Mouse (Mus musculus): ENCODE data around the gene Mms19. TPM values are rescaled to one million over a fixed set of nuclear protein-coding genes. Genes with fewer than 3 reads are reported as not detected.

The Mms19 gene
- polyA plus RNA-seq, 1 experiment from 2014 or later, result 9.6 TPM

GRCm38 (mm10) chr19:42001253-42001980 lies 20.5 kb upstream of the Mms19 start:
- no peak for TF ChIP-seq CTCF (IDR thresholded peaks at IDR 0.05; ENCODE audit: low read depth)
- no peaks in the 10 kb centered on the region for H3K9me3 ChIP-seq (ENCODE audit: control insufficient read depth)
- ATAC-seq, result no peak
- H3K4me1 ChIP-seq (replicated peaks; ENCODE audit: control insufficient read depth, insufficient read depth, low read length), result 0 out of 2 replicates have a peak, but pooled peaks cover 14% of the 10 kb centered on the region
- no peak overlapping the region for H3K4me2 ChIP-seq (replicated peaks; ENCODE audit: low read depth)
- no peaks in the 10 kb centered on the region for H3K27me3 ChIP-seq (replicated peaks; ENCODE audit: control insufficient read depth, insufficient read depth, low read length)
- WGBS, result 86% methylated on average over 12 of the region's 12 CpGs
- no peaks in the 10 kb centered on the region for H3K36me3 ChIP-seq (ENCODE audit: control insufficient read depth, insufficient read depth)
- H3K9ac ChIP-seq (ENCODE audit: low read depth, low read length), result no peak overlapping the region
- H3K27ac ChIP-seq (ENCODE audit: low read depth, low read length), result no peak overlapping the region
- no peak overlapping the region for H3K4me3 ChIP-seq (ENCODE audit: low read depth, low read length)

DNA sequence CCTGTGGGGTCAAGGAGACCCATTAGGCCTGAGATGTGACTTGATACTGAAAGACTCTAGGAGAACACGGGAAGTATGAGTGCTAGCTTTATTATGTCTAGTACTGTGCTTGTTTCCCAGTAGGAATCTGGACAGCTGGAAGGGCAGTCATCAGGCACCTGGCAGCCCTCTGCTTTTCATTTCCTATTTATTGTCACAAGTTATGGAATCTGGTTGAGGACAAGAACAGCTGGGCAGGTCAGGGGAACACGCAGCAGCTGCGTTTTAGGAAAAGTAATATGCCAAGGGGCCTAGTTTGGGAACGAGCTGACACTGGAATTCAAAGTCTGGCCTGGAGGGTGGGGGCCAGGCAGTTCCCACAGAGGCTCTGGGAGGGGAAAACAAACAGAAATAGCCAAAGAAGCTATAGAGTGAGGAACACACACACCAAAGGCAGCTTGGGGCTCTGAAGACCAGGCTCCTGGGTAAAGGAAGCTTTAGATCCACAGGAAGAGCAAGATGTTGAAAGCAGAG lies 19.5 kb upstream of the Mms19 start:
- ATAC-seq, result no peak
- H3K27me3 ChIP-seq (replicated peaks; ENCODE audit: control insufficient read depth, insufficient read depth, low read length), result no peaks in the 10 kb centered on the region
- H3K9me3 ChIP-seq (ENCODE audit: control insufficient read depth), result no peaks in the 10 kb centered on the region
- no peak overlapping the region for H3K9ac ChIP-seq (ENCODE audit: low read depth, low read length)
- H3K4me2 ChIP-seq (replicated peaks; ENCODE audit: low read depth), result no peak overlapping the region
- no peak overlapping the region for H3K4me3 ChIP-seq (ENCODE audit: low read depth, low read length)
- no peak overlapping the region for H3K27ac ChIP-seq (ENCODE audit: low read depth, low read length)
- H3K4me1 ChIP-seq (replicated peaks; ENCODE audit: control insufficient read depth, insufficient read depth, low read length), result 0 out of 2 replicates have a peak, but pooled peaks cover 14% of the 10 kb centered on the region
- no peak for TF ChIP-seq CTCF (IDR thresholded peaks at IDR 0.05; ENCODE audit: low read depth)
- H3K36me3 ChIP-seq (ENCODE audit: control insufficient read depth, insufficient read depth), result no peaks in the 10 kb centered on the region
- 22% methylated on average over 4 of the region's 4 CpGs for WGBS

DNA sequence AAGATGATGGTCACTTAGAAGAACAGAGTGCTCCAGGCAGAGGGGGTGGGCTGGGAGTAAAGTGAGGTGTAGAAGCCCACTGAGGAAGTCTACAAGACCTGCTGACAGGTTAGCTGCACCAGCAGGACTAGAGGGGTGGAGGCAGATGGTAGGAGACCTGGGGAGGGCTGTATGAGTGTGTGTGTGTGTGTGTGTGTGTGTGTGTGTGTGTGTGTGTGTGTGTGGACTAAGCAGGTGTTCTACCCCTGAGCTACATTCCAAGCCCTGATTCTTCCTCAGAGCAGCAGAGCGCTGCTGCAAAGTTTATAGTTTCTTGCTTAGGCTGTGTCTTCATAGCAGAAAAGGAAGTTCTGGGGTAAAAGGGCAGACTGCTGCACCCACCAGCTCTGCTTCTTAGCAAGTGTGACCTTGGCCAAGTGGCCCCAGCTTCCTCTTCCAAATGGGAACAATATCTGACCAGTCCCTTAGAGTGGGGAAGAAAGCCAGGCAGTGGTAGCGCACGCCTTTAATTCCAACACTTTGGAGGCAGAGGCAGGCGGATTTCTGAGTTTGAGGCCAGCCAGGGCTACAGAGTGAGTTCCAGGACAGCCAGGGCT lies 18.8 kb upstream of the Mms19 start:
- no peak overlapping the region for H3K4me2 ChIP-seq (replicated peaks; ENCODE audit: low read depth)
- H3K9ac ChIP-seq (ENCODE audit: low read depth, low read length), result no peak overlapping the region
- no peak for ATAC-seq
- no peak overlapping the region; the same call in 1 of the 2 replicates for H3K27ac ChIP-seq (ENCODE audit: low read depth, low read length)
- H3K27me3 ChIP-seq (replicated peaks; ENCODE audit: control insufficient read depth, insufficient read depth, low read length), result no peaks in the 10 kb centered on the region
- H3K36me3 ChIP-seq (ENCODE audit: control insufficient read depth, insufficient read depth), result no peaks in the 10 kb centered on the region
- 0 out of 2 replicates have a peak, but pooled peaks cover 14% of the 10 kb centered on the region for H3K4me1 ChIP-seq (replicated peaks; ENCODE audit: control insufficient read depth, insufficient read depth, low read length)
- H3K4me3 ChIP-seq (ENCODE audit: low read depth, low read length), result no peak overlapping the region
- no peak for TF ChIP-seq CTCF (IDR thresholded peaks at IDR 0.05; ENCODE audit: low read depth)
- H3K9me3 ChIP-seq (ENCODE audit: control insufficient read depth), result no peaks in the 10 kb centered on the region
- 75% methylated on average over 4 of the region's 4 CpGs for WGBS

DNA sequence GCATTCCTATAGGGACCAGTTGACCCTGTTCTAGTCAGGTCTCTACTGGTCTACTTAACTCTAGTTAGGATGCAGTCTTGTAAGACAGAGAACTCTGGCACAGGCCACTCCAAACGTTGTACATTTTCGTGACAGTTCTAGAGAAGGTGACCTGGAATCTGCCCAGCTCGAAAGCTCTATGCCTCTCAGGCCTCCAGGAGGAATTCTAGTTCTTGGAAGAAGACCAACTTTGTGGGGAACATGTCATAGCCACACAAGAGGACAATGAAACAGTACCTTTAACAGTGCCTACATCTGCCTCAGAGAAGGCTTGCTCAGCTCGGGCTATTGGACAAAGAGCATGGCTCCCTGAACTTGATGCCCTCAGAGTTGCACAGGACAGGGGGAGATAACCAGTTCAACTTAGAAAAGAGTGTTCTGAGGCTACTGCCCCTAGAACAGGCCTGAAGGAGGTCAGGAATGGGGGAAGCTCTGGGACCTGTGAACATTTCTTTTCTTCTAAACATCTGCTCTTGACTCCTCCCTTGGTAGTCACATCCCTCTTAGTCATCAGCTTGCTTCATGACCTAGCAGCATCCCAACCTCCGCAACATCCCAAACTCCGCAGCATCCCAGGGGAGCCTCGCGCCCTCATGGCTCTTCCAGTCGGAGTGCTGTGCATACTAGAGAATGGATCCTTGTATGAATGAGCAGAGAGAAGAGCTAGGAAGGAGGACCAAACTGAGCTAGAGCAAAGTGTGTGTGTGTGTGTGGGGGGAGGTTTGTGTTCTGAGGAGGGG lies 18.0 kb upstream of the Mms19 start:
- no peaks in the 10 kb centered on the region for H3K36me3 ChIP-seq (ENCODE audit: control insufficient read depth, insufficient read depth)
- TF ChIP-seq CTCF (IDR thresholded peaks at IDR 0.05; ENCODE audit: low read depth), result no peak
- no peaks in the 10 kb centered on the region for H3K27me3 ChIP-seq (replicated peaks; ENCODE audit: control insufficient read depth, insufficient read depth, low read length)
- 82% methylated on average over 9 of the region's 9 CpGs for WGBS
- no peak overlapping the region for H3K4me2 ChIP-seq (replicated peaks; ENCODE audit: low read depth)
- no peaks in the 10 kb centered on the region for H3K9me3 ChIP-seq (ENCODE audit: control insufficient read depth)
- H3K9ac ChIP-seq (ENCODE audit: low read depth, low read length), result no peak overlapping the region
- H3K4me1 ChIP-seq (replicated peaks; ENCODE audit: control insufficient read depth, insufficient read depth, low read length), result 0 out of 2 replicates have a peak, but pooled peaks cover 14% of the 10 kb centered on the region
- no peak overlapping the region for H3K4me3 ChIP-seq (ENCODE audit: low read depth, low read length)
- no peak overlapping the region for H3K27ac ChIP-seq (ENCODE audit: low read depth, low read length)
- no peak for ATAC-seq

DNA sequence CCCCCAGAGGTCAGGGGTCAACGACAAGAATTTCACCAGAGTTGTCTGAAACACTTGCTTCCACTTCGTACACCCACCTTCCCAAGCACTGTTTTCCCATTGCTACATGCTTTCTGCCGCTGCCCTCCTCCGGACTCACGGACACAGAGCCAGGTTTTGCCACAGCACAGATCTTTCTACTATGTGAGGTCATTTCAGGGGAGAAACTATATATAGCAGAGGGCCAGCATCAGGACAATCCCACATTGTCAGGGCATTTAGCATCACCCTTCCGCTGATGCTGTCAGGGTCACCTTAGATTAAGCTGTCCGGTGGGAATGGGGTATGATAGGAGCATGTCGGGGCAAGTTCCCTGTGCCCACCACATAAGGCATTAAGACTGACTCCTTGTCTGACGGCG lies 16.1 kb upstream of the Mms19 start:
- Histone ChIP-seq H3K9me3 (ENCODE audit: control insufficient read depth) (no peaks in the 10 kb centered on the region), H3K4me2 (replicated peaks; ENCODE audit: low read depth) (no peak overlapping the region), H3K27me3 (replicated peaks; ENCODE audit: control insufficient read depth, insufficient read depth, low read length) (no peaks in the 10 kb centered on the region), H3K4me3 (ENCODE audit: low read depth, low read length) (no peak overlapping the region), H3K9ac (ENCODE audit: low read depth, low read length) (no peak overlapping the region), H3K27ac (ENCODE audit: low read depth, low read length) (no peak overlapping the region), H3K4me1 (replicated peaks; ENCODE audit: control insufficient read depth, insufficient read depth, low read length) (0 out of 2 replicates have a peak, but pooled peaks cover 17% of the 10 kb centered on the region), H3K36me3 (ENCODE audit: control insufficient read depth, insufficient read depth) (no peaks in the 10 kb centered on the region)
- ATAC-seq, result no peak
- TF ChIP-seq CTCF (IDR thresholded peaks at IDR 0.05; ENCODE audit: low read depth), result no peak
- 85% methylated on average over 10 of the region's 10 CpGs for WGBS

GRCm38 (mm10) chr19:41995483-41995882 lies 14.5 kb upstream of the Mms19 start:
- H3K4me3 ChIP-seq (ENCODE audit: low read depth, low read length), result no peak overlapping the region
- ATAC-seq, result no peak
- H3K36me3 ChIP-seq (ENCODE audit: control insufficient read depth, insufficient read depth), result no peaks in the 10 kb centered on the region
- 76% methylated on average over 1 of the region's 1 CpGs for WGBS
- H3K27me3 ChIP-seq (replicated peaks; ENCODE audit: control insufficient read depth, insufficient read depth, low read length), result no peaks in the 10 kb centered on the region
- H3K27ac ChIP-seq (ENCODE audit: low read depth, low read length), result no peak overlapping the region
- no peaks in the 10 kb centered on the region for H3K9me3 ChIP-seq (ENCODE audit: control insufficient read depth)
- H3K4me1 ChIP-seq (replicated peaks; ENCODE audit: control insufficient read depth, insufficient read depth, low read length), result 0 out of 2 replicates have a peak, but pooled peaks cover 12% of the 10 kb centered on the region
- no peak overlapping the region for H3K4me2 ChIP-seq (replicated peaks; ENCODE audit: low read depth)
- H3K9ac ChIP-seq (ENCODE audit: low read depth, low read length), result no peak overlapping the region
- TF ChIP-seq CTCF (IDR thresholded peaks at IDR 0.05; ENCODE audit: low read depth), result no peak
